Mouse (Mus musculus) monocyte, adult 5-6 weeks (primary cell): ENCODE measurements around the gene Muc15. TPM values are rescaled to one million over a fixed set of nuclear protein-coding genes. Genes with fewer than 3 reads are reported as not detected.

Source experiments
- ATAC-seq: fragments of 153-309, 156-312 bp; replicated peaks from 2 replicates; pipeline ENCODE4 v1.8.0; 2017; ENCODE audit warnings: mild to moderate bottlenecking; ENCODE audit not compliant: low TSS enrichment, insufficient number of reproducible peaks, severe bottlenecking, poor library complexity, low FRiP score
- total RNA-seq: library from RNA; stranded (forward); fragments of 200-1000, 200-491, 200-594 nt; gene quantifications from 3 replicates; pipeline ENCODE4 v1.2.3, GENCODE M21; 2017

The Muc15 gene
- total RNA-seq: not detected in 3 replicates

DNA sequence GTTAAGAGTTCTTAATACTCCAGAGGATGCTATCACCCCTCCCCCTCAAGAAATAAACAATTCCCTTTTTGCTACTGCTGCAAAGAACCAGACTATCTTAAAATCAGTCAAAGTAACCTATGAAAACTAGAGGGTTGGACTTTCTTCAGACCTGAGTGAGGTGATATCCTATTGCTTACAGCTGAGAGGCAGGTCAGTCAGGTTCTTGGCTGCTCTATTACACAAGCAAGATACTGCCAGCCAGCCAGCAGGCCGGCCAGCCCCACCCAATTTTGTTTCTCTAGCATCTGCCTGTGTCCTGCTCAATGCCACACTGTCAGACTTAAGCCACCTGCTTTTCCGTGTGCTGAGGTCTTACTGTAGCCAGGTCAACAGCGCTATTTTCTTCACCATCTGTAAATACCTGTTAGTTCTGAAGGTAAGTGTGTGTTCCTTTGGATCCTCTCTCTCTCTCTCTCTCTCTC lies at the start of gene Muc15:
TSS of gene Muc15 (plus strand) at position 51 of the 464 bp plus-strand sequence.
- no peak for ATAC-seq

DNA sequence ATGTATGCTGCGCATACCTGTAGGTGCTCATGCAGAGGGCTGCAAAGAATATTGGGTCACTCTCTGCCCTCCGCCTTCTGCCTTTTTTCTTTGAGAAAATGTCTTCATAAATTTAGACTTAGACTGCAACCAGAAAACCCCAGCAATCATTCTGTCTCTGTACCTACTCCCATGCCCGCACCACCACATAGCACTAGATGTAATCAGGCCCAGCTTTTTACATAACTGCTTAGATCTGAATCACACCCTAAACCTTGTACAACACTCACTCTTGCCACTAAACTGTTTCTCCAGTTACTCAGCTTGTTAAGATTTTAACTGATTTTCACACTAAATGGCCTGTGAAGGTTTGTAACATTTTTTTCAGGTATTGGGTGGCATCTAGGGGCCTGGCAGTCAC lies 11.7 kb upstream of the Muc15 start:
- no peak for ATAC-seq

DNA sequence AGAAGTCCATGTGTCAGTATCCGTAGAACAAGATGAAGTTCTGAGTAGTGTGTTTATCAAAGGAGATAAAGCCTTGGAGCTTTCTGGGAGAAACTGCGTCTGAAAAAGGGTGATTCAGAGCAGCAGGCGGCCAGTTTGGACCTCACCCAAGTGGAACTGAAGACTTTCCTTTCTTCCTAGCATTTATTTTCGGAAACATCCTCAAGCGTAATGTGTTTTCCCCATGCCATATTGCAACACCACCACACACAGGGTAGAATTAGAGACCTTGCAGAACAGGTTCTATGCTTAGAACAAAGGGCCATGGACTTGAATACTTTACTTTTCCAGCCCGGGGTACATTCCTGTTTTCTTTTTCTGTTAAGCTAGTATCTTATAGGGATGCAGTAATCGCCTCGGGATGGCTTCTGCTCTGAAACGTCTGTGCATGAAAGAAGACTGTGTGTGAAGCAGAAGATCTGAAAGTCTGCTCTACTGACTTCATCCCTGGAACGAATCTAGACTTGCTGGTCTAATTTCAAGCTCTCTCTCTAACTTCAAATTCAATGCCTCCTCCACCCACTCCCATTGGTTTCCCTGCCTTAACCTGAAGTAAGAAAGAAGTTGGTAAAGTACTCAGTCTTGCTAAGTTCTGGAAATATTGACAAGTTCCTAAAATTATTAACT lies 11.0 kb upstream of the Muc15 start:
- ATAC-seq: no peak

DNA sequence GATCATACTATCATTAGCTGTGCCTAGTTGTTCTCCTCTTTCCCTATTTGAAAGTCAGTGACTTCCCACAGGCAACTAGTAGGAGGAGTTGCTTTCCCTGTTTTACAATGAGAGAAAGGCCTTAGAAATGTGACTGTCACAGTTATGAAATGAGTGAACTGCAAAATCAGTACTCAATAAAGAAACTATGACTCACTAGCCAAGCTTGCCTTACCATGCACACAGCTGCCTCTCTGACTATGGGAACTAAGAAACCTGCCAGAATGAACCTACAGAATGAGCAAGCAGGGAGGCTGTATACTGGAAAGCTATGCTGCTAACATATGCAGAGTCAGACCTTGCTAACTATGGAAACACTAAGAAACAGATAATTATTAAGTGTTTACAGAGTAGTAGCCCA lies 2.1 kb upstream of the Muc15 start:
- ATAC-seq: no peak

DNA sequence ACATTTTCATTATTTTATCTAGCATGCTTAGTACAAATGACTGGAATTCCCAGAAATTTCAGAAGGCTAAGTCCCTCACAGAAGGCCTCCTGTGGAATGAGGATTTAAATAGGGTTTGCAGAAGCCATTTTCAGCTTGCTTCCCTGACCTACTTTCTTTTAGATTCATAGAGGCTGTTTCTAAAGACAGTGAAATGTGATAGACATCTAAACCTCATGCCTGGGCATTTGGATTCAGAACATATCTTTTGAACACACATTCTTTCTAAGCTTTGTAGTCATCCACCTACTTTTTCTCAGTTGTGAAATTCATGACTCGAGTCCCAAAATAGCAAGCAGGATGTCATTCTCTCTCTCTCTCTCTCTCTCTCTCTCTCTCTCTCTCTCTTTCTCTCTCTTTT lies 1.1 kb downstream of the Muc15 start:
- no peak for ATAC-seq

DNA sequence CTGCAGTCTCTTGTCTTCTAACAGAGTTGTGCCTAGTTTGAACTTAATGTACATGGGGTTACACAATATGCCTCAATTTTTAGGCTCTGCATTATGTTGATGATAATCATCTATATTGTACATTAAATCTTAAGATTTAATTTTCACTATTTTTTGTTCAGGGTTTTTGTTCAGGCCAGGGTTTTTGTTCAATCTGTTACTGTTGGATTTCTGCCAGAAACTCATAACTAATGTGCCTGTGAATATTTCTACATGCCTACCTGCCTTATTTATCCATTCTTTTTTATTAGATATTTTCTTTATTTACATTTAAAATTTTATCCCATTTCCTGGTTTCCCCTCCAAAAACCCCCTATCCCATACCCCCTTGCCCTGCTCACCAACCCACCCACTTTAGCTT lies 5.0 kb downstream of the Muc15 start:
- no peak for ATAC-seq

DNA sequence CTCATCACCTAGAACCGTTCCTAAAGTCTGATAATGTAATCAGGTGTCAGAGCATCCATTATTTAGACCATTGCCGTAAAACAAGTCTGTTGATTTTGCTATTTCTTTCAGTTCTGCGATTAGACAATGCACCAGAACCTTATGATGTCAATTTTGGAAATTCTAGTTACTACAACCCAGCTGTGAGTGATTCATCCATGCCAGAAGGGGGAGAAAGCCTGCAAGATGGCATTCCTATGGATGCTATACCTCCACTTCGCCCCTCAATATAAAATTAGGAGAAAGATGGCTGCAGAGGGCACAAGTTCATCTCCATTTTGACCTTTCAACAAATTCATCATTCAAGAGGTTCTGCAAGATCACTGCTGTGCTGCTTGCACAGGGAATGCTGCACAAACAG lies 16.1 kb downstream of the Muc15 start:
- ATAC-seq: no peak

DNA sequence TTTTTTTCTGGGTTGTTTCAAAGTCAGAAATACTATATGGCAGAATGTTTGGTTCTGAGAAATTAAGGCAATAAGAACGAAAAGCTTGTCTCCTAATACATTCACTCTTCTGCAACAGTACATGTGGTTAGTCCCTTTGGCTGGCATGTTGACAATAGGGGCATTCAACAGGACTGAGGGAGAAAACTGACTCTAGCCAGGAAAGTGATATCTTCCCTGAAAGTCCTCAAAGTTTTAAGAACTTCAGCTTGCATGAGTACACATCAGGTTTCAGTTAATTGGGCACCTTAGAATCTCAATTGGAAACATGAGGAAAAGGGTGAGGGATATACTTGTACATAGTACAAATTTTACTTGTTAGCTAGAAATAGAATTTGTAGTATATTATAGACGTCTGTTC lies 16.8 kb downstream of the Muc15 start:
- no peak for ATAC-seq

DNA sequence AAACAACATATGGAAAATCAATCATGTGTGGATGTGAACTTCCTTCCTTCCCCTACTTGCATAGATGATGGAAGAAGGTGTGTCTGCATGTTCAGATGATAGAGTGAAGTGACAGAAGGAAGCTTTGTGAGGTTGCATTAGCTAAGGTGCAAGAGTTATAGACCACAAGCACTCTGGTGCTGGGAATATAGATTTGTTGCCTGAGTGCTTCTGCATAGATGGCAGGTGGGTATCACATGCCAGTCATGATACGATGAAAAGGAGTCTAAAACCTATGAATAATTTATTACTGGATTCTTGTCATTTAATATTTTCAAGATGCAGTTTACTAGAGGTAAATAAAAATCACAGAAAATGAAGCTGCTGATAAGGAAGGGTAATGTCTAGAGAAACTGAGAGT lies 18.6 kb downstream of the Muc15 start:
- ATAC-seq: no peak

DNA sequence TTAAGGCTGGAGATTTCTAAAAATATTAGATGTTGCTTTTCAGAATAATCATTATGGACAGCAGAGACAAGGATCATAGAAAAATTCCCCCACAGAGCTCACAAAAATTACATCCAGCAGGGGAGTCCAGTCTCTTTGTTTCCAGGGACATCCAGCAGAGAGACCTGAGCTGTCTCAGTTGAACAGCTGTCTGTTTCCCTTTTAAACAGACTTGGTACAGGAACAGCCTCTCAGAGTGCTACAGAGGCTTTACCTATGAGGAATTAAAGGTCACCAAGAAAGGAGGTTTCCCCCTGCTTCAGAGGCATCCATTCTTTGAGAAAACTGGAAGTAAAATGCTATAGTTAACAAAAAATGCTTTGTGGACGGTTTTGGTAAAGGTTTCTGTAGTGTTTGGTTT lies 19.4 kb downstream of the Muc15 start:
- no peak for ATAC-seq

DNA sequence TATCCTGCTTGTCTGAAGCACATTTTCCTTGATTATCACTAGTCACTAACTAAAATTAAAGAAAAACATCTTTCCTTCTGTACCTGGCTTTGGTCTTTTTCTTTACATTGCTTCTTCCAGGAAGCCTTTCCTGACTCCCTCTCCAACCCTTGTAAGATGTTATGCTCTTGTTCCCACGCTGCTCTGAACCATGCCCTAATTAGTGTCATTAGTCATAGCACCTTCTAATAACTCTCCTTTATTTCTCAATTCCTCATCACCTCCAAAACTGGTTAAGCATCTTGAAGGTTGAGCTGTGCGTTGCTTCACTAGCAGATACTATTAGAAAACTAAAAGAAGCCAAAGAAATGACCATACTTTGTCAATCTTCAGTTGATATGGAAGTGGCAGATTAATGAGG lies 36.4 kb downstream of the Muc15 start:
- ATAC-seq: no peak

DNA sequence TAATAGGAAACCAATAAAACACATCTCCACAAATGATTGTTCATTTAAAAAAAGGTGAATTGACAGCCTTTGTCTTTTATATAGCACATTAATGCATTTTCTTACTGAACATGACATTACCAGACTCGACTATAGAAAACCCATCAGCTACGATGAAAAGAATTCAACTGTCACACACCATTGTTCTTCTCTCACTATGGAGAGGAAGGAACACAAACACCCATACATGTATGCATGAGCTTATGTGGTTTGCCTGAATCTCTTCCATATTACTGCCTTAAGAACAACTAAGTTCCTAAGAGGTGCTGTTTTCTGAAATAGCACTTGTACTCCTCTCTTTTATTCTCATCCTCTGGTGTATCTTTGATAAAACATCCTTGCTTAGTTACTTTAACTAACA lies 38.3 kb downstream of the Muc15 start:
- ATAC-seq: no peak

DNA sequence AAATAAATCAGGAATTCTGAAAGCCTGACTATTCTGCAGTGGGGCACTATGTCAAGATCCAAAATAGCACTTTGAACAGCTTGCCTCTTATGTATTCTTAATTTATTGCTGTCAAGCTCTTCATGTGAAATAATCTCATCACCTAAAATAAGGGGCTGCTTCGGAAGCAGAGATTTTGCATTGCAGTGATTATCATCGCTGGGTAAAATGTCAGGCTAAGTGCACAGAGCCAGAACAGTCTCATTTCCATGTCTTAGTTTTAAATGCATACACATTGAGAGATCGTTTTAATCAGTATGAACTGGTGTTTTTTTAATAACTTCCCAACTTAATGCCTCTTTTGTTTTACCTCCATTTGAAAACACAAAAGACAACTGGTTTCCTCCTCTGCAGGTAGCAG lies 66.3 kb downstream of the Muc15 start:
- ATAC-seq: no peak

Other genes with a start within 250 kb of the Muc15 start
- gene Slc5a12, start 124.0 kb upstream of the Muc15 start, total RNA-seq: not detected in 3 replicates
- not detected in 3 replicates for gene Ano3, start 229.6 kb downstream of the Muc15 start, total RNA-seq